Mouse (Mus musculus) forebrain, embryonic 14.5 days (tissue): Measurements from ENCODE around the gene Glyat. TPM values are rescaled to one million over a fixed set of nuclear protein-coding genes. Genes with fewer than 3 reads are reported as not detected.
"Not testable (repeated sequence)": the region's sequence is repeated elsewhere in the genome, so short reads cannot be mapped to it uniquely, and the experiment has no call there.

Experiments
- ATAC-seq: fragments of 200-750 bp; cut with Nextera tagmentation; 2 replicates; pipeline ENCODE4 v1.8.0; 2017; ENCODE audit warnings: mild to moderate bottlenecking, moderate library complexity
- DNase-seq: peaks from one replicate; pipeline ENCODE4 v3.0.0-alpha.2; 2015; ENCODE audit warnings: low spot score
- H3K27ac ChIP-seq: fragments of 300-500 bp; sonication (generic); 2 replicates; pipeline ENCODE4 v1.5.1; 2014; ENCODE audit warnings: low read depth, mild to moderate bottlenecking, control low read depth, low read length, moderate library complexity
- H3K27me3 ChIP-seq: fragments of 300-500 bp; sonication (generic); replicated peaks from 2 replicates; pipeline ENCODE4 v1.6.1; 2014; ENCODE audit warnings: low read length, control low read depth, mixed read lengths; ENCODE audit not compliant: control insufficient read depth, insufficient read depth
- H3K36me3 ChIP-seq: fragments of 300-500 bp; sonication (generic); 2 replicates; pipeline ENCODE4 v1.6.1; 2014; ENCODE audit warnings: low read length, control low read depth; ENCODE audit not compliant: control insufficient read depth, insufficient read depth
- H3K4me1 ChIP-seq: fragments of 300-500 bp; sonication (generic); 2 replicates; pipeline ENCODE4 v1.6.1; 2014; ENCODE audit warnings: antibody characterized with exemption, low read length, control low read depth; ENCODE audit not compliant: control insufficient read depth, insufficient read depth
- H3K4me2 ChIP-seq: fragments of 300-500 bp; sonication (generic); 2 replicates; pipeline ENCODE4 v1.6.1; 2014; ENCODE audit warnings: mild to moderate bottlenecking, control low read depth, low read length
- H3K4me3 ChIP-seq: fragments of 300-500 bp; sonication (generic); 2 replicates; pipeline ENCODE4 v1.5.1; 2014; ENCODE audit warnings: low read depth, low read length, control low read depth
- H3K9ac ChIP-seq: fragments of 300-500 bp; sonication (generic); 2 replicates; pipeline ENCODE4 v1.6.1; 2014; ENCODE audit warnings: mild to moderate bottlenecking, low read length, control low read depth, moderate library complexity
- H3K9me3 ChIP-seq: fragments of 300-500 bp; sonication (generic); replicated peaks from 2 replicates; pipeline ENCODE4 v1.6.1; 2016; ENCODE audit warnings: low read length, control low read depth, mixed read lengths; ENCODE audit not compliant: control insufficient read depth
- WGBS: fragments of 180-500 bp; shearing (Covaris S2); extraction: QIAGEN DNeasy Blood & Tissue Kit; methylation state at CpG from one replicate; pipeline ENCODE4 v1.1.7; 2014; 5-methylcytosine and 5-hydroxymethylcytosine counted together
- polyA plus RNA-seq: library from polyadenylated mRNA; unstranded; fragments of >200 nt; fragmentation: Nextera tagmentation; extraction: Ambion mirVana; gene quantifications from 2 replicates; pipeline ENCODE4 v1.2.1, GENCODE M21; 2014

The Glyat gene
- polyA plus RNA-seq, 1 experiment from 2014 or later: not detected

DNA sequence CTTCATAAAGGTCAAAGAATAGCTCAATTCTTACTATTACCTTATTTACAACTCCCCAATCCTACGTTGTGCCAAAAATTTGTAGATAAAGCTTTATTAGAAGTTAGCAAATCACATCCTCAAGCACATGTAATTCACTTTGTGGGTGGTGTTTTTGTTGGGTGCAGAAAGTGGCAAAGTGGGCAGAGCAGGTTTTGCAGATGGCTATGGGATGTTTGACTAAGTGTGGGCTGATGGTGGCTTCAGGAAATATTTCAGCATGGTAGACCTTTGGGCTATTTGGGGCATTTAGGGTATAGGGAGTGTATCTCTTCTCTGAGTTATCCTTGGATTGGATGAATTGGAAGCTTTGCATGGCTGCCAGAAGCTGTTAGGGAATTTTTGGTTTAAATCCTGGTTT lies 33.0 kb downstream of the Glyat start:
- 78% methylated on average over 1 of the region's 1 CpGs for WGBS

GRCm38 (mm10) chr19:12668601-12669000 lies 35.5 kb downstream of the Glyat start:
- DNase-seq, H3K4me1 ChIP-seq, H3K36me3 ChIP-seq, H3K27me3 ChIP-seq, H3K4me2 ChIP-seq, H3K4me3 ChIP-seq, H3K9ac ChIP-seq, ATAC-seq, H3K9me3 ChIP-seq, H3K27ac ChIP-seq: not testable (repeated sequence)
- WGBS: 98% methylated on average over 3 of the region's 3 CpGs

More for the DNA sequence above, 33.0 kb downstream of the Glyat start:
- DNase-seq: no peak
- H3K9ac ChIP-seq: no peak overlapping the region
- H3K27me3 ChIP-seq: no peaks in the 10 kb centered on the region
- no peak overlapping the region for H3K4me3 ChIP-seq
- ATAC-seq: no peak
- H3K27ac ChIP-seq: no peak overlapping the region
- H3K9me3 ChIP-seq: no peaks in the 10 kb centered on the region
- no peaks in the 10 kb centered on the region for H3K4me1 ChIP-seq
- no peaks in the 10 kb centered on the region for H3K36me3 ChIP-seq
- H3K4me2 ChIP-seq: no peak overlapping the region

- no peaks in the 10 kb centered on the region for H3K4me1 ChIP-seq
- no peak within 1 kb of the TSS for H3K27ac ChIP-seq
- H3K4me3 ChIP-seq: no peak within 1 kb of the TSS
- H3K9ac ChIP-seq: no peak within 1 kb of the TSS
- H3K4me2 ChIP-seq: no peak within 1 kb of the TSS
- no peaks in the 10 kb centered on the region for H3K27me3 ChIP-seq
- H3K36me3 ChIP-seq: no peaks in the 10 kb centered on the region
- H3K9me3 ChIP-seq: no peaks in the 10 kb centered on the region
- ATAC-seq: no peak
- no peak for DNase-seq
Observed at GRCm38 (mm10) chr19:12670139-12670538, 37.0 kb downstream of the Glyat start, which contains the start of gene Olfr1442. Gene Olfr1442, plus strand, starts transcription at chr19:12670439.

- 84% methylated on average over 4 of the region's 4 CpGs for WGBS
- H3K27ac ChIP-seq: no peak overlapping the region
- H3K4me3 ChIP-seq: no peak overlapping the region
Observed at GRCm38 (mm10) chr19:12671051-12671450, 37.9 kb downstream of the Glyat start.

DNA sequence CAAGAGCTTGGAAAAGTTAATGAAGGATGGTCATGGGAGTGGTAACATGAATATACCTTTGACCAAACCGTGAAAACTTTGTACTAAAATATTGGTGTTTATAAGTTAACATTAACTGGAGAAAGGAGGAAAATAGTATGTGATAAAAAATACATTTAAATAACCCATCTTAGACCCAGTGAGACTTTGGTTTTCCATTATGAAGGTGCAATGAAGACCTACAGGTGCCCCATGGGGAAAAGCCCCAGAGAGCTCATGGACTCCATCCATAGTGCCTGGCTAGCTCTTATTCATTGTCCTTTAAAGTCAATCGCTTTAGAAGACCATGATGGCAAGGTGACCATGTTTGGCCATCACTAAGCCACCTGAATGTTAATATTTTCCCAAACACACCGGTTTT lies 44.7 kb downstream of the Glyat start, which contains the start of gene Olfr1443:
Olfr1443 (plus strand) TSS at position 301 of the 400 bp plus-strand sequence.
- no peaks in the 10 kb centered on the region for H3K27me3 ChIP-seq
- no peaks in the 10 kb centered on the region for H3K9me3 ChIP-seq
- no peaks in the 10 kb centered on the region for H3K36me3 ChIP-seq
- no peak within 1 kb of the TSS for H3K9ac ChIP-seq
- DNase-seq (no peak), ATAC-seq (no peak)
- 65% methylated on average over 3 of the region's 3 CpGs for WGBS
- no peak within 1 kb of the TSS for H3K4me2 ChIP-seq
- H3K4me1 ChIP-seq: no peaks in the 10 kb centered on the region
- H3K27ac ChIP-seq: no peak within 1 kb of the TSS
- H3K4me3 ChIP-seq: no peak within 1 kb of the TSS

More at GRCm38 (mm10) chr19:12671051-12671450, 37.9 kb downstream of the Glyat start:
- ATAC-seq: no peak
- Histone ChIP-seq H3K4me1 (no peaks in the 10 kb centered on the region), H3K9me3 (no peaks in the 10 kb centered on the region), H3K36me3 (no peaks in the 10 kb centered on the region), H3K27me3 (no peaks in the 10 kb centered on the region), H3K9ac (no peak overlapping the region), H3K4me2 (no peak overlapping the region)
- DNase-seq: no peak

GRCm38 (mm10) chr19:12684638-12685037 lies 51.5 kb downstream of the Glyat start:
- Histone ChIP-seq H3K4me2 (no peak overlapping the region), H3K27ac (no peak overlapping the region), H3K27me3 (no peaks in the 10 kb centered on the region), H3K4me3 (no peak overlapping the region), H3K4me1 (no peaks in the 10 kb centered on the region), H3K9ac (no peak overlapping the region), H3K36me3 (no peaks in the 10 kb centered on the region), H3K9me3 (no peaks in the 10 kb centered on the region)
- ATAC-seq (no peak), DNase-seq (no peak)

- no peak overlapping the region for H3K27ac ChIP-seq
- no peaks in the 10 kb centered on the region for H3K27me3 ChIP-seq
- H3K9ac ChIP-seq: no peak overlapping the region
- H3K4me3 ChIP-seq: no peak overlapping the region
- H3K4me1 ChIP-seq: no peaks in the 10 kb centered on the region
- H3K9me3 ChIP-seq: no peaks in the 10 kb centered on the region
- H3K36me3 ChIP-seq: no peaks in the 10 kb centered on the region
- DNase-seq (no peak), ATAC-seq (no peak)
- H3K4me2 ChIP-seq: no peak overlapping the region
Observed at GRCm38 (mm10) chr19:12685231-12685630, 52.1 kb downstream of the Glyat start.

DNA sequence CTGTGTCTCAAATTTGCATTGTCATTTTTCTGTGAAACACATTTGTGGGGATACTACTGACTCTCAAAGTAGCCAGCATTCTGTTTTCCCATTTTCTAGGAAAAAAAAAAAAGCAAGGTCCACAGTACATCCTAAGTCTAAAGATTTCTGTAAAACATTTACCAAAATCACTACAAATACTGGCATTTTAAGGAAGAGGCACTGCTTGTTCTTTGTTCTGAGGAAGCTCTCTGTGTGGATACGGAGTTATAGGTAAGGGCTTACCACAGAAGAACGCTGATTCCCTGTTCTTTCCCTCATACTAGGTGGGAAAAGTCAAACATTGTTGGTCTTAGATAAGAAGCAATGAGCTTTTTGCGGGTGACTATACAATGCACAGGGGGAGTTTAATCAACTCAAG lies 62.5 kb downstream of the Glyat start, which contains the start of gene Keg1:
Keg1 (plus strand) TSS at position 197 of the 400 bp plus-strand sequence.
- no peak within 1 kb of the TSS for H3K4me2 ChIP-seq
- no peak for ATAC-seq
- H3K4me3 ChIP-seq: no peak within 1 kb of the TSS
- H3K27me3 ChIP-seq: no peaks in the 10 kb centered on the region
- no peaks in the 10 kb centered on the region for H3K36me3 ChIP-seq
- WGBS: 87% methylated on average over 3 of the region's 3 CpGs
- no peak within 1 kb of the TSS for H3K27ac ChIP-seq
- no peak for DNase-seq
- no peak within 1 kb of the TSS for H3K9ac ChIP-seq
- H3K9me3 ChIP-seq: no peaks in the 10 kb centered on the region
- H3K4me1 ChIP-seq: no peaks in the 10 kb centered on the region

DNA sequence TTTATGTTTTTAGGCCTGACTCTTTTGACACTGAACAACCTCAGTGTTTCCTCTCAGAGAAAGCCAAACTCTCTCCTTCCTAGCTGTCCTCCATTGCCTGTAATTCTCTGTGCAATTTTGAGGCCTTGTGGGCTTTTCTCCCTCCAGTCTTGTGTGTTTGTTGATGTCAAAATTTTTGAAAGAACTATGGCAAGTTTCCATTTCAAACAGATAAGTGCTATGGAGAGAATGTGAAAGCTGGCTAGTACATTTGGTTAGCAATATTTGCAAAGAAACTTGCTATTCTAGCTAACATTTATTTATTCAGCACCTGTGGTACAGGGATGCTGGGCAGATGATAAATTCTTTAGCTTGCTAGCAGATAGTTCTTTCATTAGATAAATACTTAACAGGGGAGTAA lies 63.1 kb downstream of the Glyat start:
- no peak for ATAC-seq
- no peaks in the 10 kb centered on the region for H3K9me3 ChIP-seq

More for the DNA sequence above, 63.1 kb downstream of the Glyat start:
- Histone ChIP-seq H3K27me3 (no peaks in the 10 kb centered on the region), H3K4me2 (no peak overlapping the region), H3K4me1 (no peaks in the 10 kb centered on the region), H3K4me3 (no peak overlapping the region), H3K27ac (no peak overlapping the region), H3K9ac (no peak overlapping the region), H3K36me3 (no peaks in the 10 kb centered on the region)
- no peak for DNase-seq
